Mouse (Mus musculus) testis, adult 2 months (tissue): ENCODE results near the gene Rnf114.

ENCODE experiments used
- CTCF ChIP-seq: fragments of 200-500 bp; IDR thresholded peaks from 2 replicates; pipeline ENCODE4 v1.5.1; 2012; ENCODE audit warnings: low read depth, mild to moderate bottlenecking, inconsistent platforms, low read length, moderate library complexity; ENCODE audit not compliant: control insufficient read depth, insufficient read depth, insufficient replicate concordance
- POLR2A ChIP-seq: fragments of 200-500 bp; IDR thresholded peaks from 2 replicates; pipeline ENCODE4 v1.6.1; 2012; ENCODE audit warnings: low read depth, mild to moderate bottlenecking, inconsistent platforms, low read length, moderate library complexity; ENCODE audit not compliant: control insufficient read depth

DNA sequence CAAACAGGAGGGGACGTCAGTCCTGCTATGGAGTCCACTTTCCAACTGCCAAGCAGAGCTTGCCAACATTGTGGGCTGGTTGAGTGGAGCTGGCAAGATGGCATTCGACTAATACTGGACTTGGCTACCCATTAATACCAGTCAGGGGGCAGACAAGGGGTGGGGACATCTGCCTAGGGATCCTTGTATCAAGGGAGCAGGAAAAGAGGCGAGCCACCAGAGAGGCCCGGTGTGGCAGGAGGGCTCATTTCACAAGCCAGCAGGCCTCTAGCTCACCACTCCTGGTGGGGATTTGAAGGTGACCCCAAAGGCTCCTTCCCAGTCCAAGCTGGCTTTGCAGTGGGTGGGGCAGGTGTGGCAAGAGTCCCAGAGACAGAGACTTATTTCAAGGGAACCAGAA is 9.8 kb upstream of the Rnf114 start:
- no peak for TF ChIP-seq POLR2A
- no peak for TF ChIP-seq CTCF
